Mouse (Mus musculus) midbrain, embryonic 12.5 days (tissue): ENCODE measurements at regions not wholly inside any gene's neighbourhood (a gene's known extent, or its start where the extent isn't known, plus 50 kb on each side); places are given as distances from the start of the nearest gene placed in this dataset.

Experiments used
- ATAC-seq: fragments of 200-750 bp; cut with Nextera tagmentation; 2 replicates; pipeline ENCODE4 v1.8.0; 2017; ENCODE audit warnings: low read depth, moderate TSS enrichment, moderate library complexity; ENCODE audit not compliant: low FRiP score
- H3K27ac ChIP-seq: fragments of 300-500 bp; sonication (generic); replicated peaks from 2 replicates; pipeline ENCODE4 v1.5.1; 2016; ENCODE audit warnings: mild to moderate bottlenecking
- H3K27me3 ChIP-seq: fragments of 300-500 bp; sonication (generic); 2 replicates; pipeline ENCODE4 v1.6.1; 2016; ENCODE audit warnings: mild to moderate bottlenecking
- H3K36me3 ChIP-seq: fragments of 300-500 bp; sonication (generic); 2 replicates; pipeline ENCODE4 v1.6.1; 2016
- H3K4me1 ChIP-seq: fragments of 300-500 bp; sonication (generic); 2 replicates; pipeline ENCODE4 v1.6.1; 2016
- H3K4me2 ChIP-seq: fragments of 300-500 bp; sonication (generic); replicated peaks from 2 replicates; pipeline ENCODE4 v1.6.1; 2016; ENCODE audit warnings: mild to moderate bottlenecking, moderate library complexity
- H3K4me3 ChIP-seq: fragments of 300-500 bp; sonication (generic); 2 replicates; pipeline ENCODE4 v1.5.1; 2016; ENCODE audit warnings: mild to moderate bottlenecking
- H3K9ac ChIP-seq: fragments of 300-500 bp; sonication (generic); replicated peaks from 2 replicates; pipeline ENCODE4 v1.6.1; 2016; ENCODE audit warnings: mild to moderate bottlenecking, moderate library complexity
- H3K9me3 ChIP-seq: fragments of 300-500 bp; sonication (generic); 2 replicates; pipeline ENCODE4 v1.6.1; 2016; ENCODE audit warnings: mild to moderate bottlenecking
- WGBS: fragments of 180-500 bp; shearing (Covaris S2); methylation state at CpG from one replicate; pipeline ENCODE4 v1.1.7; 2016; 5-methylcytosine and 5-hydroxymethylcytosine counted together

- no peak for ATAC-seq
- WGBS: 84% methylated on average over 4 of the region's 4 CpGs
Observed at GRCm38 (mm10) chr14:87300838-87301237, 115.6 kb upstream of the Tdrd3 start.

GRCm38 (mm10) chr14:87301564-87301963, 114.9 kb upstream of the Tdrd3 start:
- H3K27ac ChIP-seq: no peak overlapping the region
- WGBS: 84% methylated on average over 5 of the region's 5 CpGs
- no peak overlapping the region for H3K4me3 ChIP-seq
- H3K4me2 ChIP-seq: no peak overlapping the region
- H3K36me3 ChIP-seq: no peaks in the 10 kb centered on the region
- H3K9me3 ChIP-seq: no peaks in the 10 kb centered on the region
- H3K4me1 ChIP-seq: no peaks in the 10 kb centered on the region
- ATAC-seq: no peak
- no peak overlapping the region for H3K9ac ChIP-seq
- H3K27me3 ChIP-seq: no peaks in the 10 kb centered on the region

More at GRCm38 (mm10) chr14:87300838-87301237, 115.6 kb upstream of the Tdrd3 start:
- H3K9me3 ChIP-seq: no peaks in the 10 kb centered on the region
- no peak overlapping the region for H3K27ac ChIP-seq
- no peak overlapping the region for H3K9ac ChIP-seq
- no peak overlapping the region for H3K4me2 ChIP-seq
- no peaks in the 10 kb centered on the region for H3K4me1 ChIP-seq
- no peak overlapping the region for H3K4me3 ChIP-seq
- no peaks in the 10 kb centered on the region for H3K27me3 ChIP-seq
- H3K36me3 ChIP-seq: no peaks in the 10 kb centered on the region

DNA sequence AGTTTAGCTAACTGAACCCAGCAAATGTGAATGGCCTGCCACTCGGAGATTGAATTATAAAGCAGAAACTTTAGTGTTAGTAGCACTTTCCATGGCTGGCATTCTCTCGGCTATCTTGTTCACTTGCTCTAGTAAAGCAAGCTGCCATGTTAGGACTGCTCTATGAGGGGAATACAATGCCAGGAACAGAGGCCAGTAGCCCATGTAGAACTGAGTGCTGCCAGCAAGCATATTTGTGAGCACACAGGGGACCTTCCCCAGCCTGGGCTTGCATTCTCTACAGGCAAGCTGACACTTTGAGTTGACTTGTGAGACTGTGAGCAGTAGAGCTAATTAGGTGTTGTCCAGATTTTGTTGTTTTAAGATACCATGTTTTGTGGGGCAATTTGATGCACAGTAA, 111.0 kb upstream of the Tdrd3 start:
- Histone ChIP-seq H3K4me3 (no peak overlapping the region), H3K4me1 (no peaks in the 10 kb centered on the region), H3K4me2 (no peak overlapping the region), H3K27ac (no peak overlapping the region), H3K27me3 (no peaks in the 10 kb centered on the region), H3K36me3 (no peaks in the 10 kb centered on the region), H3K9ac (no peak overlapping the region), H3K9me3 (no peaks in the 10 kb centered on the region; the same call in 1 of the 2 replicates)
- no peak for ATAC-seq
- 86% methylated on average over 2 of the region's 2 CpGs for WGBS

DNA sequence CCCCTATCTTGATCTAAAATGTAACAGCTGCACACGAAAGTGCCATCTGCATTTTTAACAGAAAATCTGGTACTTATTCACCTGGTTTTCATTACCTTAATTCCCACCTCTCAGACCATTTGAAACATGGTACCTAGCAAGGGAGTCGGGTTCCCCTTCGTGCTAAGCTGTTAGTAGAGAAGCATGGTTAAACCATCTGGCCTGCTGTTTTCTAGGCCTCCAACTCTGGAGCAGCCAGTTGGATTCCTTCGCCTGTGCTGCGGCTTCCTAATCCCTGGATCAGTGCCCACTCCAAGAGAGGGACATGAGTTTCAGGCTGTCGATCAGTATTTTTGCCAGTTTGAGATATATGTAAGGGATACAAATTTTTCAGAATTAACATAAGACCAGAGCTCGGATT, 110.4 kb upstream of the Tdrd3 start:
- H3K9me3 ChIP-seq: no peaks in the 10 kb centered on the region; the same call in 1 of the 2 replicates
- WGBS: 74% methylated on average over 7 of the region's 7 CpGs

GRCm38 (mm10) chr14:87308016-87308415, 108.4 kb upstream of the Tdrd3 start:
- no peaks in the 10 kb centered on the region for H3K27me3 ChIP-seq
- H3K27ac ChIP-seq: no peak overlapping the region
- no peak for ATAC-seq
- 63% methylated on average over 7 of the region's 7 CpGs for WGBS
- H3K36me3 ChIP-seq: no peaks in the 10 kb centered on the region
- no peaks in the 10 kb centered on the region; the same call in 1 of the 2 replicates for H3K9me3 ChIP-seq
- no peak overlapping the region for H3K4me2 ChIP-seq
- no peak overlapping the region for H3K4me3 ChIP-seq
- H3K4me1 ChIP-seq: no peaks in the 10 kb centered on the region
- no peak overlapping the region for H3K9ac ChIP-seq

More for the DNA sequence above, 110.4 kb upstream of the Tdrd3 start:
- Histone ChIP-seq H3K4me3 (no peak overlapping the region), H3K36me3 (no peaks in the 10 kb centered on the region), H3K4me1 (no peaks in the 10 kb centered on the region), H3K27ac (no peak overlapping the region), H3K9ac (no peak overlapping the region), H3K4me2 (no peak overlapping the region), H3K27me3 (no peaks in the 10 kb centered on the region)
- no peak for ATAC-seq

DNA sequence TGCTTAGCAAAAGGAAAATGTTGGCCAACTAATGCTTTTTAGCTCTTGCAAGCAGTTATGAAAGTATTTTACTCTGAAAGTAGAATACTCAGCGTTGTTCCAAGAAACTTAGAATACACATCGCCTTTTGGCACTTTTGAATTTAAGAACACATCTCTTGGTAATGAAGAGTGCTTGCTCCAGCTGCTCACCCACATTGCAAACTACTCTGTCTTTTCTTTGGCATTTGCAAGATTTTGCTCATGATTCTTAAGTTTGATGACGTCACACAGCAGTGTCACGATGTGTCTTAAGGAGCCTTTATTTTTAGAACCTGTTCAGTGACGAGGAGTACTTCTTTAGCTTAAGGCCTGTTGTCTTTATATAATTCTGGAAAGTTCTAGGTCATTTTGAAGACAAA, 104.1 kb upstream of the Tdrd3 start:
- Histone ChIP-seq H3K4me1 (no peaks in the 10 kb centered on the region), H3K9me3 (no peaks in the 10 kb centered on the region; the same call in 1 of the 2 replicates), H3K4me2 (no peak overlapping the region), H3K27me3 (no peaks in the 10 kb centered on the region), H3K27ac (no peak overlapping the region), H3K4me3 (no peak overlapping the region), H3K36me3 (no peaks in the 10 kb centered on the region), H3K9ac (no peak overlapping the region)
- no peak for ATAC-seq
- 95% methylated on average over 5 of the region's 5 CpGs for WGBS

GRCm38 (mm10) chr14:87314999-87315732, 101.3 kb upstream of the Tdrd3 start:
- Histone ChIP-seq H3K36me3 (no peaks in the 10 kb centered on the region), H3K9ac (no peak overlapping the region), H3K4me1 (no peaks in the 10 kb centered on the region), H3K4me3 (no peak overlapping the region), H3K9me3 (no peaks in the 10 kb centered on the region; the same call in 1 of the 2 replicates), H3K4me2 (no peak overlapping the region), H3K27ac (no peak overlapping the region), H3K27me3 (no peaks in the 10 kb centered on the region)
- WGBS: 26% methylated on average over 6 of the region's 6 CpGs
- ATAC-seq: peak; percentile 80

- H3K27ac ChIP-seq: no peak overlapping the region
- no peaks in the 10 kb centered on the region for H3K36me3 ChIP-seq
- no peak for ATAC-seq
- WGBS: 41% methylated on average over 1 of the region's 1 CpGs
- H3K27me3 ChIP-seq: no peaks in the 10 kb centered on the region
- H3K4me3 ChIP-seq: no peak overlapping the region
- no peaks in the 10 kb centered on the region for H3K9me3 ChIP-seq
- no peak overlapping the region for H3K9ac ChIP-seq
- no peak overlapping the region for H3K4me2 ChIP-seq
- no peaks in the 10 kb centered on the region for H3K4me1 ChIP-seq
Observed at GRCm38 (mm10) chr14:87327841-87328240, 88.6 kb upstream of the Tdrd3 start.

DNA sequence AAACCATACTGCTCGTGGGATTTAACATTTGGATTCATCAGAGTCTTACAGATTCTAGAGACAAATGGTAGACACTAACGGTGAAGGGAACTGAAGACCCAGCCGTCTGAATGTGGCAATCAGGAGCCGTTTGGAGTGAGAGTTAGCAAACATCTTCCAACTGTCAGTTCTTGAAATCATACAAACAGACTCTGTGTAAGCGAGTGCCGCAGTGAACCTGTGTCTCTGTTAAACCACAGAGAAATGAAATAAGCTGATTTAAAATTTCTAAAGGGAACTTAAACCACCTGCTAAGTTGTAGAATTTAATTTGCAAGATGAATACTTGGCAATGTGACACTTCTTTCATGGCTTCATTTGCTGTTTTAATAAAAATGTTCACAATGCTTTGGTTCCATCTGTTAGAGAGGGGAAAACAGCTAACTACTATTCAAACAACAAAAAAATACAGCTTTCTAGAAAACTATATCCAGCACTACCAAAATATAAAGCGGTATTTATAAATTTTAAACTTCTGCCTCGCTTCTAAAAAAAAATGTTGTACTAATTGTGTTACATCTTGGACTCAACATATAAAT, 78.4 kb upstream of the Tdrd3 start:
- Histone ChIP-seq H3K4me3 (no peak overlapping the region), H3K4me1 (no peaks in the 10 kb centered on the region), H3K27ac (no peak overlapping the region), H3K4me2 (no peak overlapping the region), H3K9ac (no peak overlapping the region), H3K36me3 (no peaks in the 10 kb centered on the region), H3K27me3 (no peaks in the 10 kb centered on the region), H3K9me3 (no peaks in the 10 kb centered on the region)
- no peak for ATAC-seq
- 73% methylated on average over 8 of the region's 8 CpGs for WGBS

DNA sequence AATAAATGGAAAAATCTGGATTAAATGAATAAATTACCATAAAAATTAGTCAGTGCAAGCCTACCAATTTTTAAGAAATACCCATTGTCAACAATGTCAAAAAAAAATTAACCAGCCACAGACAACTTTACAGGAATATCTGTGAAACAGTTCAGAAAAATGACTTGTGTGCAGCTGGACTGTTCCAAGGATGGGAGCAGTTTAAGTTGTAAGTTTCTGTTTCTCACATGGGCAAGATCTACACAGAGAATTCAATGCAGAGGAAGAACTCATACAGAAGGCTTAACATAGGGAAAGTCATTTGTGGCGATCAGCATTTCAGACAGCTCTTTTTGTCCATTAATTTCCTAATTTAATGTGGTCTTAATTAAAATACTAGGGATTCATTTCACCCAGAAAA, 71.9 kb upstream of the Tdrd3 start:
- H3K36me3 ChIP-seq: no peaks in the 10 kb centered on the region
- H3K4me2 ChIP-seq: no peak overlapping the region
- H3K27me3 ChIP-seq: no peaks in the 10 kb centered on the region
- 83% methylated on average over 1 of the region's 1 CpGs for WGBS
- no peak overlapping the region for H3K9ac ChIP-seq
- H3K9me3 ChIP-seq: no peaks in the 10 kb centered on the region
- ATAC-seq: no peak
- H3K27ac ChIP-seq: no peak overlapping the region
- H3K4me3 ChIP-seq: no peak overlapping the region
- H3K4me1 ChIP-seq: no peaks in the 10 kb centered on the region

- Histone ChIP-seq H3K4me3 (no peak overlapping the region), H3K4me1 (no peaks in the 10 kb centered on the region), H3K4me2 (no peak overlapping the region), H3K27me3 (no peaks in the 10 kb centered on the region), H3K9me3 (no peaks in the 10 kb centered on the region), H3K27ac (no peak overlapping the region), H3K36me3 (no peaks in the 10 kb centered on the region), H3K9ac (no peak overlapping the region)
- WGBS: 86% methylated on average over 3 of the region's 3 CpGs
- no peak for ATAC-seq
Observed at GRCm38 (mm10) chr14:87346812-87347211, 69.6 kb upstream of the Tdrd3 start.

GRCm38 (mm10) chr14:87348825-87349224, 67.6 kb upstream of the Tdrd3 start:
- H3K4me1 ChIP-seq: no peaks in the 10 kb centered on the region
- WGBS: 59% methylated on average over 3 of the region's 3 CpGs
- no peaks in the 10 kb centered on the region for H3K36me3 ChIP-seq
- H3K9ac ChIP-seq: no peak overlapping the region
- H3K27ac ChIP-seq: no peak overlapping the region
- H3K4me3 ChIP-seq: no peak overlapping the region
- ATAC-seq: no peak
- no peak overlapping the region for H3K4me2 ChIP-seq
- no peaks in the 10 kb centered on the region for H3K27me3 ChIP-seq
- H3K9me3 ChIP-seq: no peaks in the 10 kb centered on the region
